Mouse (Mus musculus) spleen, adult 12 weeks (tissue): ENCODE measurements around the gene Gm10354.
"Not testable (repeated sequence)": the region's sequence is repeated elsewhere in the genome, so short reads cannot be mapped to it uniquely, and the experiment has no call there.

Experiments
- DNase-seq: peaks from one replicate; pipeline ENCODE4 v3.0.0; 2022; ENCODE audit warnings: low spot score

The Gm10354 gene

GRCm38 (mm10) chr5:14955928-14956706, 22.6 kb downstream of the Gm10354 start:
- DNase-seq = not testable (repeated sequence)

DNA sequence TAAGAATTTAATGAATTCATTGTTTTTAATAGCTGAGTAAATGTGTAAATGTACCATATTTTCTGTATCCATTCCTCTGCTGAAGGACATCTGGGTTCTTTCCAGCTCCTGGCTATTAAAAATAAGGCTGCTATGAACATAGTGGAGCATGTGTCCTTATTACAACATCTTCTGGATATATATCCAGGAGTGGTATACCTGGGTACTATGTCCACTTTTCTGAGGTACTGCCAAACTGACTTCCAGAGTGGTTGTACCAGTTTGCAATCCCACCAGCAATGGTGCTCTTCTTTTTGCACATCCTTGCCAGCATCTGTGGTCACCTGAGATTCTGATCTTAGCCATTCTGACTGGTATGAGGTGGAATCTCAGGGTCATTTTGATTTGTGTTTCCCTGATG, 25.1 kb downstream of the Gm10354 start:
- not testable (repeated sequence) for DNase-seq

GRCm38 (mm10) chr5:14952749-14953148, 26.0 kb downstream of the Gm10354 start:
- DNase-seq = not testable (repeated sequence)

DNA sequence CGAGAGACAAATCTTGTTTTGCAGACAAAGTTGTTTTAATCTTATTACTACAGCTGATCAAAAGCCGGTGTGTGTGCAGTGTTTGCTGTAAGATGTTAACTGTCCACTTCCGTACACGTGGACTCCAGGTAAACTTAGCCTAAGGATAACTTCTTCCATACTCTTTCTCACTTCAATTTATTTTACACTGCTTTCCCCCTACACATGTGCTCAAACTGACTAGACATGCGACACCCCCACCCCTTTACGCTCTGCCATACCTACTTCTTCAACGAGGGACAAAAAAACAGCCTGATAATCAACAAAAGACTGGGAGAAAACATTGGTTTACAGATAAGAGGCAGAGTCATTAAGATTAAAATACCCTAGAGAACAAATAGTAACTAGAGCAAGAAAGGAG, 26.9 kb downstream of the Gm10354 start:
- not testable (repeated sequence) for DNase-seq

GRCm38 (mm10) chr5:14947482-14948198, 31.1 kb downstream of the Gm10354 start:
- DNase-seq = not testable (repeated sequence)

DNA sequence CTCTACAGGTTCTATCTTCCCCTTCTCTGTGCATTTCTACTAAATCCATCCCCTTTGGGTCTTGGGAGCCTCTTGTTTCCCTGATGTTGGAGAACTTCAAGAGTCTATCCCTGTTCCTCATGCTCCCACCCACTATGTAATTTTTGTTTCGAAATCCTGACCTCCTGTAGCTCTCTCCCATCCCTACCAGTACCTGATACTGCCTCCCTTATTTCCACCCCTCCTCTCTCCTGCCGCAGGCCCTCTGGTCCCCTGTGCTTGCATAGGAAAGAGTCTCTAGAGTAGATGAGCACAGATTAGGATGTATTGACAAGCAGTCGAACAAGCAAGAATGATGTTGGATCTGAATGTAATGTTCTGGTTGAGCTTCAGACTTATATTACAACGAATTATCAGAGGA, 33.2 kb downstream of the Gm10354 start:
- not testable (repeated sequence) for DNase-seq

GRCm38 (mm10) chr5:14941043-14941442, 37.7 kb downstream of the Gm10354 start:
- not testable (repeated sequence) for DNase-seq

GRCm38 (mm10) chr5:14938329-14938728, 40.4 kb downstream of the Gm10354 start, which contains the start of gene Speer4e:
Gene Speer4e (minus strand): TSS chr5:14938429.
- not testable (repeated sequence) for DNase-seq

DNA sequence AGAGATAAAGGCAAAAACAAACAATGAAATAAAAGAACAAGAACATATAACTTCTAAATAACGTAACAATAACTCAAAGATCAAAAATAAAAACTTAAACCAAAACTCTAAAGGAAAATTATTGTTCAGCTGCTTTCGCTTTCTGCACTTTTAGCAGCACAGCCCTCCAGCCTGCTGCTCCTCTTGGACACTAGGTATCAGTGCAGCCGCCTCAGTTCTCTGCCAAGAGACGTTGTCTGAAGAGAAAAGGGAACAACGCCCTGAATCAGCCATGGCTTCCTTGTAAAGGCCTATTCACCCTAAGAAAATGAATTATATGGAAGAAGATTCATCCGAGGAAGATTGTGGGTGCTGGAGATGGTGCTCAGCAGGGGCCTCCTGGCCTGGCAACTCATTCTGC, 45.0 kb downstream of the Gm10354 start:
- DNase-seq = not testable (repeated sequence)

- DNase-seq = not testable (repeated sequence)
Observed at GRCm38 (mm10) chr5:14927047-14927446, 51.7 kb downstream of the Gm10354 start.
